Mouse (Mus musculus) hindbrain, embryonic 10.5 days (tissue): Measurements from ENCODE around the gene Mgll. TPM values are rescaled to one million over a fixed set of nuclear protein-coding genes. Genes with fewer than 3 reads are reported as not detected.

Source experiments
- DNase-seq: peaks from one replicate; pipeline ENCODE4 v3.0.0-alpha.2; 2017; ENCODE audit warnings: low spot score
- H3K27ac ChIP-seq: fragments of 300-500 bp; sonication (generic); 2 replicates; pipeline ENCODE4 v1.5.1; 2016; ENCODE audit warnings: mild to moderate bottlenecking, moderate library complexity
- H3K27me3 ChIP-seq: fragments of 300-500 bp; sonication (generic); 2 replicates; pipeline ENCODE4 v1.6.1; 2016; ENCODE audit warnings: mild to moderate bottlenecking; ENCODE audit not compliant: poor library complexity, insufficient read depth, severe bottlenecking
- H3K36me3 ChIP-seq: fragments of 300-500 bp; sonication (generic); 2 replicates; pipeline ENCODE4 v1.6.1; 2016; ENCODE audit warnings: mild to moderate bottlenecking, moderate library complexity
- H3K4me1 ChIP-seq: fragments of 300-500 bp; sonication (generic); replicated peaks from 2 replicates; pipeline ENCODE4 v1.6.1; 2016; ENCODE audit warnings: mild to moderate bottlenecking
- H3K4me3 ChIP-seq: fragments of 300-500 bp; sonication (generic); 2 replicates; pipeline ENCODE4 v1.5.1; 2016; ENCODE audit warnings: mild to moderate bottlenecking, moderate library complexity
- H3K9me3 ChIP-seq: fragments of 300-500 bp; sonication (generic); 2 replicates; pipeline ENCODE4 v1.6.1; 2016; ENCODE audit warnings: mild to moderate bottlenecking, moderate library complexity
- WGBS: fragments of 180-500 bp; shearing (Covaris S2); methylation state at CpG from one replicate; pipeline ENCODE4 v1.1.7; 2016; 5-methylcytosine and 5-hydroxymethylcytosine counted together
- polyA plus RNA-seq: library from polyadenylated mRNA; unstranded; fragments of >200 nt; fragmentation: Nextera tagmentation; extraction: Ambion mirVana; gene quantifications from 2 replicates; pipeline ENCODE4 v1.2.1, GENCODE M21; 2016

Gene Mgll
- polyA plus RNA-seq, 1 experiment from 2014 or later, result 4.3 TPM

DNA sequence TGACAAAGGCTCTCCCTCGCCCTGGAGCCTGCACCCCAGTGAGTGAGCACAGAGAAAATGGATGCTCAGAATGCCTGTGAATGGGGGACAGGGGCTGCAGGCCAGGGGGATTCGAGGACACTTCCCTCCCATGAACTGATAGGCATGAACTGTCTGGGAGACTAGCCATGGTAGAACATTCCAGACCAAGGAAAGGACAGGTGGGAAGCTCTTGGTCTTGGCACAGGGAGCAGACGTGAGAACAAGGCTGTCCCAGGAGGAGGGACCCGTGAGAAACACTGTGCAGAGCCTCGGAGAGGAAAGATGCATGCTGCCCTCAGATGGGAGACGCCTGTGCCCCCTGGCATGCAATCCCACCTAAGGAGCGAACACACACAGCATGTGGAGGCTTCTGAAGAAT lies 100.0 kb downstream of the Mgll start:
- Histone ChIP-seq H3K27ac (no peak overlapping the region), H3K9me3 (no peaks in the 10 kb centered on the region), H3K4me1 (peaks cover 38% of the 10 kb centered on the region), H3K36me3 (no peaks in the 10 kb centered on the region), H3K4me3 (no peak overlapping the region), H3K27me3 (0 out of 2 replicates have a peak, but pooled peaks cover 8% of the 10 kb centered on the region)
- DNase-seq, result no peak
- 72% methylated on average over 7 of the region's 7 CpGs for WGBS

DNA sequence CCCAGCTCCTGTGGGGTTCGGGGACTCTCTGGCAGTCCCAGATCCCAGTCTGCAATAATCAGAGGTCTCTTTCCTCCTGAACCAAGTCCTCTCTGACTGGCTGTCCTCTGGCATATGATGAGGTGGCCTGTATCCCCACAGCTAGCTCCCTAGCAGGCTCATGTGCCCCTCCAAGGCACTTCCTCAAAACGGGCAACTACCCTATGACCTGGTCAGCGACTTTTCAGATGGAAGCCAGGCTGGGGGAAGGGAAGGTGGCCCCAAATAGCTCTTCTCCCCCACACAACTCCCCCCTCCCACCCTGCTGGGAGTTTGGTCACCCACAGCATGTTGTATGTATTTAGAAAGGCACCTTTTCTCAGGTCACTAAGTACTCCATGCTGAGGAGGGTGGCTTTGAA lies 101.9 kb downstream of the Mgll start:
- no peak overlapping the region for H3K27ac ChIP-seq
- H3K27me3 ChIP-seq, result peaks cover 14% of the 10 kb centered on the region; the same call in 1 of the 2 replicates
- 50% methylated on average over 3 of the region's 3 CpGs for WGBS
- H3K4me3 ChIP-seq, result no peak overlapping the region
- no peaks in the 10 kb centered on the region for H3K9me3 ChIP-seq
- no peak for DNase-seq
- H3K36me3 ChIP-seq, result no peaks in the 10 kb centered on the region
- H3K4me1 ChIP-seq, result peaks cover 27% of the 10 kb centered on the region

DNA sequence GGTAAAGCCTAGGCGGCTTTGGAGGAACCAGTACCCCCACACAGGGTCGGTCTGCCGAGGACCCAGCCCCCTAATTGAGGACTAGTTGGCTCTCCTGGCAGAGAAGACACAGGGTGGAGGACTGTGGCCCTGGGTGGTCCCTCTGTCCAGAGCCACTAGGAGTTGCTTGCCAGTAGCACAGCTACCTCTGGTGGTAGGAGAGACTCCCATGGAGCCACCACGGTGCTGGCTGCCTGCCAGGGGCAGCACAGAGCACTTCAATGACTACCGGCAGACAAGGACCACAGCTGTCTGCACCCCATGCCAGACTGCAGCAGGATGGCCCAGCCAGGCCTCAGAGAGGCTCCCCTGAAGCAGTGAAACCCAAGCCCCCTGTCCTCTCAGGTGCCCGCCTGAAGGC lies 102.3 kb downstream of the Mgll start:
- Histone ChIP-seq H3K9me3 (no peaks in the 10 kb centered on the region), H3K27ac (peak overlapping the region; percentile 54), H3K4me1 (peaks cover 30% of the 10 kb centered on the region), H3K36me3 (no peaks in the 10 kb centered on the region), H3K27me3 (peaks cover 14% of the 10 kb centered on the region; the same call in 1 of the 2 replicates), H3K4me3 (no peak overlapping the region)
- 46% methylated on average over 6 of the region's 6 CpGs for WGBS
- DNase-seq, result peak; percentile 42

DNA sequence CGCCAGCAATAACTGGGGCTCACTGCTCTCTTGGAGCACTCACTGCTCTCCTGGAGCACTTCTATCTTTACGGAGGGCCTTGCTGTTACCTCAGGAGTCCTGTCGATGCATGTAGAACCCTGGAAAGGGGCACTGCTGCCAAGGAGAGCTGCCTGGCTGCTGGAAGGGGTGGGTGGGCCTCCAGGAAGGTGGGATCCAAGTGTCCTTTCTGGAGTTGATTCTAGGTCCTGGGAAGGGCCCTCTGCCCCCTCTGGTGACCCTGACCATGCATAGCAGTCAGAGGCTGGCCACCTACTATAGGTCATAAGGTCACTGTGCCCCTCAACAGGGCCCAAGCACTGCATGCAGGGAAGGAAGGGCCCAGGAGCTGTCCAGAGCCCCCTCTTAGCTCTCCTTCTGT lies 102.8 kb downstream of the Mgll start:
- whole genome bisulfite sequencing, result 73% methylated on average over 3 of the region's 3 CpGs
- Histone ChIP-seq H3K9me3 (no peaks in the 10 kb centered on the region), H3K27me3 (peaks cover 14% of the 10 kb centered on the region; the same call in 1 of the 2 replicates), H3K4me1 (peaks cover 27% of the 10 kb centered on the region), H3K36me3 (no peaks in the 10 kb centered on the region), H3K27ac (peak overlapping the region; percentile 54), H3K4me3 (no peak overlapping the region)
- no peak for DNase-seq

DNA sequence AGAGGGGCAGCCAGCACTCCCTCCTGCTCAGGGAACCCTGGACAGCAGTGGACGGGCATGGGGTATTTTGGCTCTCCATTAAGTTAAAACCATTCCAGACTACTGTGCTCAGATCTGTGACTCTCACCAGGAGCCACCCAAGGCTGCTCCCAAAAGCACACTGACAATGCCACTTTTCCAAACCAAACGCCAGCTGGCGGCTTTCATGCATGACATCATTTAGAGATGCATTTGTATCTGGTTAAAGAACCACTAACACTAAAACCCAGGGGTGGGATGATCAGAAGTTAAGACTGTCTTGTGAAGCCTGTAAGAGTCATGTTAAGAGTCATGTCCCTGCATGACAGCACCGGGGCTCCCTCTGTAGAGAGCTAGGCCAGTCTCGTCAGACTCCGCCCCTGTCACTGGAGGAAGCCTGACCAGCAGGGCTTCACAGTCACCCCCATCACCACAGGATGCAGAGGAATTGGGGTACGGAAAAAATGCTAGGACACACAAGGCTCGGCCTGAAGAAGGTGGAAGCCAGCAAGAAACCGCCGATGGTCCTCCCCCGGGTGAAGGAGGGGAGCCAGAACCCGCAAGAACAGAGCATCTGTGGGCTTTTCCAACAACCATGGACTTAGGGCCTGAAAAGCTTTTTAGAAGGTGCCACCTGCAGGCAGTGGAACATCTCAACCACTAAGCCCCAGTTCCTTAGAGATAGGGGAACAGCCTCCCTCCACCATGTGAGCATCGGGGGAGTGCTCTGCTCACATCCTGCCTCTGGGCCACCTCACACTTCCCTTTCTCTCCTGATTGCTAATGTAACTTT lies 103.4 kb downstream of the Mgll start:
- Histone ChIP-seq H3K36me3 (no peaks in the 10 kb centered on the region), H3K9me3 (no peaks in the 10 kb centered on the region), H3K27ac (peak overlapping the region; percentile 54; the same call in 1 of the 2 replicates), H3K4me3 (no peak overlapping the region), H3K27me3 (peaks cover 14% of the 10 kb centered on the region; the same call in 1 of the 2 replicates), H3K4me1 (peaks cover 26% of the 10 kb centered on the region)
- DNase-seq, result no peak
- 58% methylated on average over 13 of the region's 13 CpGs for WGBS

- H3K36me3 ChIP-seq, result no peaks in the 10 kb centered on the region
- H3K4me1 ChIP-seq, result peaks cover 28% of the 10 kb centered on the region
- no peak for DNase-seq
- 72% methylated on average over 15 of the region's 15 CpGs for WGBS
- H3K27me3 ChIP-seq, result peaks cover 12% of the 10 kb centered on the region; the same call in 1 of the 2 replicates
- no peak overlapping the region for H3K27ac ChIP-seq
- no peaks in the 10 kb centered on the region for H3K9me3 ChIP-seq
- no peak overlapping the region for H3K4me3 ChIP-seq
Observed at GRCm38 (mm10) chr6:88828206-88829009, 104.2 kb downstream of the Mgll start.

DNA sequence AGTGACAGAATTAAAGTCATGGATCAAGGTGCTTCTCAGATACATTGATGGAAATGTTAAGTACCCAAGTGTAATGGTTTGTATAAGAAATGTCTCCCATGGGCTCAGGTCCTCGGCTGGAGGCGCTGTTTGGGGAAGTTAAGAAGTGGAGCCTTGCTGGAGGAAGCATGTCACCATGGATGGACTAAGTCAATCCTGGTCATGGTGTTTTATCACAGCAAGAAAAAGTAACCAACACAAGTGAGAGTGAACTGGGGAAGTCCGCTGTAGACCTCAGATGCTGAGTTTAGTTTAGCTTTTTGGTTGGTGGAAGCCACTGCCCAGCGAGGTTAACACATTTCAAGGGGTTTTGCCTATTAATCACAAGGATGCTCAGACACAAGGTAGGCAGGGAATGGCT lies 105.4 kb downstream of the Mgll start:
- WGBS, result 89% methylated on average over 4 of the region's 4 CpGs
- no peak for DNase-seq

GRCm38 (mm10) chr6:88830112-88830702 lies 106.0 kb downstream of the Mgll start:
- Histone ChIP-seq H3K27ac (no peak overlapping the region), H3K9me3 (no peaks in the 10 kb centered on the region), H3K4me3 (no peak overlapping the region), H3K4me1 (peaks cover 28% of the 10 kb centered on the region), H3K36me3 (no peaks in the 10 kb centered on the region), H3K27me3 (peaks cover 6% of the 10 kb centered on the region; the same call in 1 of the 2 replicates)
- DNase-seq, result no peak
- 86% methylated on average over 6 of the region's 6 CpGs for WGBS

More for the DNA sequence above, 105.4 kb downstream of the Mgll start:
- Histone ChIP-seq H3K4me1 (peaks cover 28% of the 10 kb centered on the region), H3K4me3 (no peak overlapping the region), H3K36me3 (no peaks in the 10 kb centered on the region), H3K9me3 (no peaks in the 10 kb centered on the region), H3K27me3 (peaks cover 6% of the 10 kb centered on the region; the same call in 1 of the 2 replicates), H3K27ac (no peak overlapping the region)

DNA sequence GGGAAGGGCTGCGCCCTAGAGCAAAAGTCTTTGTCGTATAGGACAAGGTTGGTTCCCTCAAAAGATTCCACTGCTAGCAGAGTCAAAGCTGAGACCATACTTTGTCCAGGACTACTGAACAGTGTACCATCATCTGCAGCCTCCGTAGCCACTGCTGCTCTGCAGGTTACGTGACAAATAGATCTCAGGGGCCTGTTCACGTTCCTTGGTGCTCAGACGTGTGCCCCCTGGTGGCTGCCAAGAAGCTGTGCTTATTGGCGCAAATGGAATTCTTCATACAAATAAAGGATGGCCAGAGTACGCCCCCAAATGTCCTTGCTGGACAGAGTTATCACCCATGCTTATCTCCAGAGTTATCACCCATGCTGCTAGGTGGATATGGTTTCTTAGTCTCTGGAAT lies 107.2 kb downstream of the Mgll start:
- peak; percentile 78 for DNase-seq
- Histone ChIP-seq H3K27ac (no peak overlapping the region), H3K4me1 (peaks cover 24% of the 10 kb centered on the region), H3K9me3 (no peaks in the 10 kb centered on the region), H3K4me3 (no peak overlapping the region), H3K27me3 (peaks cover 6% of the 10 kb centered on the region; the same call in 1 of the 2 replicates), H3K36me3 (peaks cover 11% of the 10 kb centered on the region)
- WGBS, result 28% methylated on average over 8 of the region's 8 CpGs

- DNase-seq, result no peak
- H3K27ac ChIP-seq, result no peak overlapping the region
Observed at GRCm38 (mm10) chr6:88832663-88833062, 108.5 kb downstream of the Mgll start.

GRCm38 (mm10) chr6:88833340-88834140 lies 109.3 kb downstream of the Mgll start:
- no peak for DNase-seq
- Histone ChIP-seq H3K27ac (no peak overlapping the region), H3K27me3 (peaks cover 6% of the 10 kb centered on the region; the same call in 1 of the 2 replicates), H3K4me3 (no peak overlapping the region), H3K4me1 (peaks cover 8% of the 10 kb centered on the region), H3K9me3 (no peaks in the 10 kb centered on the region), H3K36me3 (peaks cover 32% of the 10 kb centered on the region)
- WGBS, result 88% methylated on average over 5 of the region's 5 CpGs

More at GRCm38 (mm10) chr6:88832663-88833062, 108.5 kb downstream of the Mgll start:
- no peaks in the 10 kb centered on the region for H3K9me3 ChIP-seq
- H3K4me3 ChIP-seq, result no peak overlapping the region
- H3K4me1 ChIP-seq, result peaks cover 12% of the 10 kb centered on the region
- peaks cover 6% of the 10 kb centered on the region; the same call in 1 of the 2 replicates for H3K27me3 ChIP-seq
- WGBS, result 81% methylated on average over 5 of the region's 5 CpGs
- peaks cover 24% of the 10 kb centered on the region for H3K36me3 ChIP-seq

DNA sequence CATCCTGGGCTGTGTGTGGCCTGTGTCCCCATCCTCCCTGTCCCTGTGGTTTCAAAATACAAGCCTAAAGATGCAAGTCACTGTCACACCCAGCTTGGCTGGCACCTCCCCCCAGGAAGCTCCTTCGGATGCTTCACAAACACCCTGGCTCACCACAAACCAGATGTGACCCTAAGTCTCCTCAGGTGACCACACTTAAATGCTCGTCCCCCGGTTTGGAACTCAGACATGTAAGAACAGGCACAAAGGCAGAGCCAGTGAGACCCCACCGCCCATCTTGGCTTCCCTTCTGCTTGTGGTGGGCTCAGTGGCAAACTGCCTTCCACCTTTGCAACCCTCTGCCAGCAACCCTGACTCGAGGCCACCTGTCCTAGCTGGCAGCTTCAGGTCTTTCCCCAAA lies 110.8 kb downstream of the Mgll start:
- Histone ChIP-seq H3K27me3 (peaks cover 6% of the 10 kb centered on the region; the same call in 1 of the 2 replicates), H3K36me3 (peaks cover 44% of the 10 kb centered on the region), H3K9me3 (no peaks in the 10 kb centered on the region), H3K4me3 (no peak overlapping the region), H3K27ac (no peak overlapping the region), H3K4me1 (peaks cover 8% of the 10 kb centered on the region)
- WGBS, result 82% methylated on average over 5 of the region's 5 CpGs
- DNase-seq, result no peak
